Mouse (Mus musculus): ENCODE results near the gene Fam114a1.
A peak's percentile ranks its signal among the peaks of the same experiment; 100 is the strongest.

The Fam114a1 gene

DNA sequence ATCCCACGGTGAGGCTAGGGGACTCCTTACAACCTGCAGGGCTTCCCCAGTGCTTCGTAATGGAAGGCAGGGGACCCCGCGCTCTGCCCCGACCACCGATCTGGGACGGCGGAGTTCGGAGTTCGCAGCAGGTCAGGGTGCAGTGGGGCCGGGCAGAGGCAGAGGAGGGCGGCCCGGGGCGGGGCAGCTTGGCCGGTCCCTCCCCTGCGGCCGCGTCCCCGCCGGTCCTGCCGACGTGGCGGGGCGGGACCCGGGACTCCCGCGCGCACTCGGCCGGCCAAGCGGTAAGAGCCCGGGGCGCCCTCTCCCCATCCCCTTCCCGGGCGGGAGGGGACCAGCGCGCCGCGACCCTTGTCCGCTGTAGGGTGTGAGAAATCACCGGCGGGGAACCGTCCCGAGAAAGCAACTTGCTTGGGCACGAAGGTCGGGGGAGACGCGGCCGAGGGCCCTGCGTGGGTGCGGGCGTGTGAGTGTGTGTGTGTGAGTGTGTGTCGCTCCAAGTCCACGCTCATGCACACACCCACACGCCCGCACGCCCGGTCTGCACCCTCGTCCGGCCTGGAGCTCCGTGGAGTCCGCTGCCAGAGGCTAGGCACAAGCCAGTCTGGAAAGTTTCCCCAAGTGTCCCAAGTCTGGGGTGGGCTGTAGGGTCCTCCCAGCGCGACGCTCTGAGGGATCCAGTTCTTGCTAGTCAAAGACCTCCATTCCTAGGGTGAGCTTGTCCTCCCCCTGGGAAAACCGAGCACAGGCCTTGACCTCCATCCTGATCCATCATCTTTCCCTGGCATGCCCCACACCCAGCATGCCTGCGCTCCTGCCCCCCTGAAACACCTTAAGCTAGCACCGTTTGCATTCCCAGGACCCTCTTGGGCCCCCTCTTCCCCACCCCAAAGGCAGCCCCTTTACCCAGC lies at the start of gene Fam114a1:
TSS of gene Fam114a1 (plus strand) at position 211 of the 911 bp plus-strand sequence.
- ATAC-seq (ENCODE audit: insufficient number of reproducible peaks, low FRiP score, low TSS enrichment), result peak; percentile 32

DNA sequence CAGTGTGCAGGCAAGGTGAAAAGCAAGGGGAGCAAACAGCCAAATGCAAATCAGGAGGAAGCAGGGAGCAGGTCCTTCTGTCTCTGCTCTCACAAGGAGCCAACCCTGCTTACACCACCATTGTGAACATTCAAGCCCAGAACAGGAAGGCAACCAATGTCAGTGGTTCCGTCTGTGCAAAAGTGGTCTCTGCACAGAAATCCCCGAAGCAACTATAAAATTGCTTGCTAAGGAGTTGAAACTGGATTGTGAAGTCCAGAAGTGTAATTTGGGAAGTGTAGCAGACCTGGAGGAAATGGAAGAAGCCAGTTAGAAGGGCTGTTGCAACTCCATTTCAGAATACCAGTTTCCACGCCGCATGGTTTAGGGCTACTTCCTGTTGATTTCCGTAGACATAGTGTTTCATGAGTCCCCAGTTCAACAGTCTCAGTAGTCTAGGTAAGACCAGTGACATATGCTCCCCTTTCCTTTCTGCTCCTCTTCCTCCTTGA lies 46.9 kb upstream of the Fam114a1 start:
- no peak for ATAC-seq (ENCODE audit: insufficient number of reproducible peaks, low FRiP score, low TSS enrichment)

DNA sequence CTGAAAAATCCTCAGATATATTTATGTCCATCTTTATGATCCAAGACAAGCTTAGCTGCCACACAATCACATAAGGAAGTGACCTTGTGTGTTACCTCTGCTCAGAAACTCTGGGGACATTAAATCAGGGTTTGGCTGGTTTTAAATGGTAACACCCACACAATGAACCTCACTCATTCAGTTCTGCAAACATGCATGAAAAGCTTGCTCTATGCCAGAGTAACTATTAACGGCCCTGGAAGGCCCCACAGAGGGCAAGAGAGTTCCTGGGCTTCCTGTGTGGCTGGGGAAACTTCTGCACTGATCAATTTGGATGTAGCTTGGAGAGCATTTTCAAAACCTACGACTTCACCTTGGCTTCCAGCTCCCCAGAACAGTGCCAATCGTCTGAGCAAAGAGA lies 37.7 kb upstream of the Fam114a1 start:
- ATAC-seq (ENCODE audit: insufficient number of reproducible peaks, low FRiP score, low TSS enrichment), result no peak

DNA sequence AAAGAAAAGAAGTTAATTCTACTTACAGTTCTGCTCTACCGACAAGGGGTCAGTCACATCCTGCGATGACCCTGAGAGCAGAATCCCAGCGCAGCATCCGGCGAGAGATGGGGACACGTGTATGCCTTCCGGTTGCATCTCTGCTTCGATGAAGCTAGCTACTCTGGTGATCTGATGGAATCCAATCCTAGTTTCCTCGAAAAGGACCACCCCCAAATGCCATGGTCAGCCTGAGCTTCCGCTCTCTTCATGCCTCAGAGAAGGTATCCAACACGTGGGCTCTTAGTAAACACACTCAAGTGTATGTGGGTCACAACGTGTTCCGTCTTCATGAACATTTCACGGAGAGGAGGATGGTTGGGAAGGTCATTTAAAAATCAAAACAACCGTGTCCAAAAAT lies 37.1 kb upstream of the Fam114a1 start:
- no peak for ATAC-seq (ENCODE audit: insufficient number of reproducible peaks, low FRiP score, low TSS enrichment)

DNA sequence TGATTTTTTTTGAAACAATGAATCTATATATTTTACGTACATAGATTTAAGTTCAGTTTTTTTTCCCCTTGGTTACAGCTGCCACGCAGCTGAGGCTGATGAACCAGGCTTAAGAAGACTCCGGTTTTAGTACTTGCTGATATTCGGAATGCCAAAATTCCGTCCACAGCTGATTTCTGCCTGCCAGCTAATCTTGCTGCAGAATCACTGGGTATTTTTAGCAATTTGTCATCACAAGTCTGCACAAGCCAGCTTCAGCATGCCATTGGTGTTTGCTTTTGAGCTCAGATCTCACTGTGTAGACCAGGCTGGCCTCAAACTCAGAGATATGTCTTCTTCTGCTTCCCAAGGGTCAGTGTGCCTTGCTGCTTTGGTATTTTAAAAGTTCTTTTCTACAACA lies 18.4 kb upstream of the Fam114a1 start:
- no peak for ATAC-seq (ENCODE audit: insufficient number of reproducible peaks, low FRiP score, low TSS enrichment)

GRCm38 (mm10) chr5:64954931-64955330 lies 14.9 kb upstream of the Fam114a1 start:
- ATAC-seq (ENCODE audit: insufficient number of reproducible peaks, low FRiP score, low TSS enrichment), result no peak

- ATAC-seq (ENCODE audit: insufficient number of reproducible peaks, low FRiP score, low TSS enrichment), result no peak
Measured at GRCm38 (mm10) chr5:64958991-64959842, 10.7 kb upstream of the Fam114a1 start.

DNA sequence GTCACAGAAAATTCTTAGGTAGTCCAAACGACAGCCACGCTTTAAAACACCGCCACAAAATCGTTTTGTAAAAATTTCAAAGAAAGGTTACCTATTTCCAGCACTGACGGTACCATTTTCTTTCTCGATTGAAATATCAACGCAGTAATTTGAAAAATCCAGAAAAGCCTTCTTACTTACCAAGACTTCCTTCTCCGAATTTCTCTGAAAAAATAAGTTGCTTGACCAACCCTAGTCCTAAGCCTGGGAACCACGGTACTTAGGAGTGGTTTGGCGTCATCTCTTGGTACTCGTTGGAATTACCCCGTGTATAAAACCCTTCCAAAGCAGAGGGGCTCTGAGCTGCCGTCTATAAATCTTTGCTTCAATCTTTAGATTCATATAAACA lies 10.0 kb upstream of the Fam114a1 start, which contains the start of gene Tlr6:
TSS of gene Tlr6 (minus strand) at position 255 of the 388 bp plus-strand sequence.
- ATAC-seq (ENCODE audit: insufficient number of reproducible peaks, low FRiP score, low TSS enrichment), result no peak

DNA sequence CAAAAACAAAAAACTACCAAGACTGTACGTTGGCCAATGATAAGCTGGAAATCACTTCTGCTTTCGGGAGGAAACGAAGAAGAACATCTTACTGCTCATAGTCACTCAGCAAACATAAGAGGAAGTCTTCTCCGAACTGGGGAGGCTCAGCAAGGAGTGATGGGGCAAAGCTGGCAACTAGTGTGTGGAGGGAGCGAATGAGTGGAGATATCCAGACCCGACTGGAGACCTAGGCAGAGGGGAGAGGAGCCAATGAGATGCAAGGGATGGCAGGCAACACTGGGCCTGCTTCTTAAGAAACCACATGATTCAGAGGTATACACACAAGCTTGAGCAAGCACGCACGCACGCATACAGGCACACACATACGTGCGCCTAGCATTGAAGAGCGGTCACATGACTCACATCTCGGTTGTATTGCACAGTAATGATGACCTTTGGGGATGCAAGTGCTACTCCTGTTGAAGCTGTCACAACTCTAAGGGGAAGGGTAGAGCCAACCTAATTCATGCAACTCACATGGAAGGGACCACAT lies 8.9 kb upstream of the Fam114a1 start:
- ATAC-seq (ENCODE audit: insufficient number of reproducible peaks, low FRiP score, low TSS enrichment), result no peak

GRCm38 (mm10) chr5:64963271-64963670 lies 6.6 kb upstream of the Fam114a1 start:
- ATAC-seq (ENCODE audit: insufficient number of reproducible peaks, low FRiP score, low TSS enrichment), result no peak

- ATAC-seq (ENCODE audit: insufficient number of reproducible peaks, low FRiP score, low TSS enrichment), result no peak
Measured at GRCm38 (mm10) chr5:64963735-64964134, 6.1 kb upstream of the Fam114a1 start.

DNA sequence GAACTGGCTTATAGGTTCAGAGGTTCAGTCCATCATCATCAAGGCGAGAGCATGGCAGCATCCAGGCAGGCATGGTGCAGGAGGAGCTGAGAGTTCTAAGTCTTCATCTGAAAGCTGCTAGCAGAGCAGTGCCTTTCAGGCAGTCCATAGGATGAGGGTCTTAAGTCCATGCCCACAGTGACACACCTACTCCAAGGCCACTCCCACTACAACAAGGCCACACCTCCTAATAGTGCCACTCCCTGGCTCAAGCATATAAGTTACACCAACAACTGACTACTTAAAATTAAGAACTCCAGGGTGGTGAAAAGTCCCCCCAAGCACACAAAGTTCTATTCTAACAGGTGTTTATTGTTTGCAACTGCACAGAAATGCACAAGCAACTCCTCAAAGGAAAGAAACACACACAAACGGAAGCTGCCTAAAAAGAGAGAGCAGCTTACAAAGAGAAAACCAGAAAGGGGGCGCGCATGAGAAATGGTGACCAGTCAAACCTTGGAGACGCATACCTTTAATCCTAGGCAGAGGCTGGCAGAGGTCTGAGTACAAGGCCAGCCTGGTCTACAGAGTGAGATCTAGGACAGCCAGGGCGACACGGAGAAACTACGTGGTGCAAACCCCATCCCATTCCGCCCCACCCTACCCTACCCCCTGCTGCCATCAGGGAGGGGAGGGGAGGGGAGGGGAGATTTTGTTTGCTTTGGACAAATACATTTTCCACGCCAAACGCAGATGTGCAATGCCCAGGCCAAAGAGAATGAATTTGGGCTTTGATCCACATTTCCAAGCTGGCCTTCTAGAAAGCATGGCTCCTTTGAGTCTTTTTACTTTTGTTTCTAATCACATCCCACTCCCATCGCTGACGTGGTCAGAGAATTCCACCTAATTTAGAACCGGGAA lies 660 bp upstream of the Fam114a1 start:
- no peak for ATAC-seq (ENCODE audit: insufficient number of reproducible peaks, low FRiP score, low TSS enrichment)

- no peak for ATAC-seq (ENCODE audit: insufficient number of reproducible peaks, low FRiP score, low TSS enrichment)
Measured at GRCm38 (mm10) chr5:64975121-64975520, 5.2 kb downstream of the Fam114a1 start.

GRCm38 (mm10) chr5:64977128-64977527 lies 7.3 kb downstream of the Fam114a1 start:
- no peak for ATAC-seq (ENCODE audit: insufficient number of reproducible peaks, low FRiP score, low TSS enrichment)

DNA sequence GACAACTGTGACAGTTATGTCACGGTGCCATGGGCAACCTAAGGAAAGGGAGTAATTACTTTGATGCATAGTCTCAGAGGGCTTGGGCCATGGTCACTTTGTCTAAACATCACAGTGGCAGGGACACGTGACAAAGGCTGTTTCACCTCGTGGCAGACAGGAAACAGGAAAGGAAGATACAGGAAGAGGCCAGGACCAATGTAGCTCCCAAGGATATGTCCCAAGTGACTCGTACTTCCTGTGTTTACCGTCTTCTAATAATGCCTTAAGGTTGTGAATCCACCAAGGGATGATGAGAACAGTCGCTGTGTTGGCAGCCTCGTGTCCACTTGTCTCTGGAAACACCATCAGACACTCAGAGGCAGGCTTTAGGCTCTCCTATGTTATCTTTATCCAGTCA lies 16.1 kb downstream of the Fam114a1 start:
- ATAC-seq (ENCODE audit: insufficient number of reproducible peaks, low FRiP score, low TSS enrichment), result no peak

GRCm38 (mm10) chr5:64989940-64990339 lies 20.1 kb downstream of the Fam114a1 start:
- no peak for ATAC-seq (ENCODE audit: insufficient number of reproducible peaks, low FRiP score, low TSS enrichment)

- no peak for ATAC-seq (ENCODE audit: insufficient number of reproducible peaks, low FRiP score, low TSS enrichment)
Measured at GRCm38 (mm10) chr5:64992540-64992939, 22.7 kb downstream of the Fam114a1 start.

GRCm38 (mm10) chr5:64995408-64995807 lies 25.5 kb downstream of the Fam114a1 start:
- no peak for ATAC-seq (ENCODE audit: insufficient number of reproducible peaks, low FRiP score, low TSS enrichment)

GRCm38 (mm10) chr5:65002940-65003824 lies 33.3 kb downstream of the Fam114a1 start:
- ATAC-seq (ENCODE audit: insufficient number of reproducible peaks, low FRiP score, low TSS enrichment), result no peak; the same call in 1 of the 2 replicates

Measured in cerebellum, adult (tissue).